Mouse (Mus musculus) urinary bladder, postnatal 10 days (tissue): Measurements from ENCODE around the gene Igfbp2.

ENCODE experiments used
- DNase-seq: peaks from one replicate; pipeline ENCODE4 v3.0.0; 2022; ENCODE audit warnings: low spot score

Gene Igfbp2

DNA sequence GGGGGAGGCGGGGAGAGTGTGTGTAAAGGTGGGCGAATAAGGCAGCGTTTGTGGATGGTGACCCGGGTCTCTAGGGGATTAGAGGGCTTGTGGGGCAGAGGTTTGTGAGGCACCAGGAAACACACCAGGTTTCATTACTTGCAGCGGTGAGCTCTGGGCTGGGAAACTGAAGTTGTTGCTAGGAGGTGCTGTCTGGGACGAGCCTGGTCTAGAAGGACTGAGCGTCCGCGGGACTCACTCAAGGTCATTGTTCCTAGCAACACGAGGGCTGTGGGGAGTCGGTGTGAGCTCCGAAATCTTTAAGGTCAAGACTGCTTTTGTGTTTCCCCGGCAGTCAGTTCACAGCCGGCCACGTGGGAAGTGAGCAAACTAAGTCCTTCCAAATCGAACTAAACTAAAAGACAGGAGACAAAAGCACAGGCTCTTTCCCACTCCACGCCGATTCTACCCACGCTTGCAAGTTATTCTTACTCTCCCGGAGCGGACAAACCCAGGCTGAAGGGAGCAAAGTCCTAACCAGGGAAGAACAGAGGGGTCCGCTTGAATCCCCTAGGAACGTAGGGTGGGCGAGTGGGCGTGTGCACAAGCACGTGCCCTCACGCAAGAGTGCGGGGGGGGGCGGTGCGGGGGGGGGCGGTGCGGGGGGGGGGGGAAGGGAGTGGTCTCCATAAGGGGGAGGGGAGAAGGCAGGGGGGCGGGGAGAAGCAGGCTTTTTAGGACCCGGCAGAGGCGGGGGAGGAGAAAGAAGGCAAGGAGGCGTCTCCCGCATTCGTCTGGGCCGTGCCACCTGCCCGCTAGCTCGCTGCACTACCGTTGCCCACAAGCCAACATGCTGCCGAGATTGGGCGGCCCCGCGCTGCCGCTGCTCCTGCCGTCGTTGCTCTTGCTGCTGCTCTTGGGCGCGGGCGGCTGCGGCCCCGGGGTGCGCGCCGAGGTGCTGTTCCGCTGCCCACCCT is at the start of gene Igfbp2:
Igfbp2 (plus strand) TSS at position 753 of the 956 bp plus-strand sequence.
- no peak for DNase-seq

DNA sequence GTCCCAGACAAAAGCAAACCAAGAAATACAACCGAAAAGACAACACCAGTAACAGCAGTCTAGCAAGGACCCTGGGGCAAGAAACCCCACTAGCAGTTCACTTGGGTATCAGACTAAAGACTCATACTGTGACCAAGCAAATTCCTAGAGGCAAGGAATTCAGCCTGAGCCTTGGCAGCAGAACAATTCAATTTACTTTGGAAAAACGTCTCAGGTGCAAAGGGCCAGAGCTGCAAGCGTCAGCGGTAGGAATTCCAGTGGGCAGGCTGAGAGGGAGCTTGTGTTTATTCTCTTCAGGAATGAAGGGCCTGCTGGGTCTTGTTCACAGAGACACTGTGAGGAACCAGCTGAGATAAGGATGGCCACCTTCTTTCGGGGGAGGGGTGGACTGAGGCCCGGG is 45.5 kb upstream of the Igfbp2 start:
- no peak for DNase-seq

DNA sequence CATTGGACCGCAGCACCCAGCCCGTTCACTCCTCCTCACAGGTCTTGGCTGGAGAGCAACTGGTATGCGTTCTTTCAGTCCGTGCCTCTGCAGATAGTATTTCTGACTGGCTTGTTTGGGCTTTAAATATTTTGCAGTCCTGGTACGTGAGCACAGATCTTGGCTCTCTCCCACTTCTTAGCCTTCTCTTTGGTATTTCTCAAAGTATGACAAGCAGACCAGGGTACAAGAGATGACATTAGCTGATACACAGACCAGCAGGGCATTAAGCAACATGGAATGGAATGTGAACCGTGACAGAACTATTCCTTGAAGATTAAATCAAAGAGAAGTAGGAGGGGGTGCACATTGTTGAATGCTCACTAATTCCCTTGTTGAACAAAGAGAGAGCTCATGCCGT is 43.6 kb upstream of the Igfbp2 start:
- DNase-seq = no peak

DNA sequence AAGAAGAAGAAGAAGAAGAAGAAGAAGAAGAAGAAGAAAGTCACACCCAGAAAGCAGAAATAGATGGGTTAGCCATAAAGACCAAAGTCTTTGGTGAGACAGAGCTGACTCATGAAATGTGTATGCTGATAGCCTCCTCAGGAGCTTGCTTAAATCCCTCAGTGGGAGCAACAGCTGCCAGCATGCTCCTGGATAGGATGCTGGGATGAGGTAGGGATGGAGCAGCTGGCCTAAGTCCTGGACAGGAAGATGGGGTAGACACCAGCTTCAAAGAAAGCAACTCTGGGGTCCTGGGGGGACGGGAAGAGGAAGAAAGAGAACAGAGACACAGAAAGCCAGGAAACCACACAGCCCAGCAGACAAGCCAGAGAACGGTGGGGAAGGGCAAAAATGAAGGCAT is 41.0 kb upstream of the Igfbp2 start:
- no peak for DNase-seq

DNA sequence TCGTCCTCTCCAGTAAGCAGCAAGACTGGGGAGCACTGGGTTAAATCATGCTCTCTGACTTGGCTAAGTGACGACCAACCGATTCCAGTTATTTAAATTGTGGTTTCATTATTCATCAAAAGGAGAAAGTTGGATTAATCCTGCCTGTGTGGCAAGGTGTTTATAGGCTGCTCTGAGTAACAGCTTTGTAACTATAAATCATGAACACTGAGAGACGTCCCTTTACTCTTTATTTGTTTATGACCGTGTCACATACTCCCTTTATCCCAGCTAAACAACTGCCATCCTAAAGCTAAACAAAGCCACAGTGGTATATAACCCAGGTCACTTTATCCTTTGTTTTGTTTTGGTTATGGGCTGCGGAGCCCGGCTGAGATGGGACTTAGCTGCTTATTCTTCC is 40.3 kb upstream of the Igfbp2 start:
- DNase-seq = no peak

DNA sequence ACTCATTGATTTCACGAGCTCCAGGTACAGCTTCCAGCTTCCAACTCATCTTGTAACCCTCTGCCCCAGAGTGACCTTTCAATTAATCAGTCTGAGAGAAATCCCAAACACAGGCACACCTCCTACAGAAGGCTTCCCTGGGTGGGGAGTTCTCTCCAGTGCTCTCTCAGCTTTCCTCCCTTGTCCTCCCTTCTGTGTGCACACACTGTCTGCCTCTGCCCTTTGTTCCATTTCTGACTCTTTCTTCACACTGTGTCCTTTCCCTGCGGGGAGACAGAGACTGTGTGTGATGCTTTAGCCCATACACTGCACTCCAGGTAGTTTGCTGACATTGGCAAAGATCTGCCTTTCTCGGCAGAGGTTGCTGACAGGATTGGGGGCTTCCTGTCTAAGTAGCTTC is 33.6 kb upstream of the Igfbp2 start:
- no peak for DNase-seq

DNA sequence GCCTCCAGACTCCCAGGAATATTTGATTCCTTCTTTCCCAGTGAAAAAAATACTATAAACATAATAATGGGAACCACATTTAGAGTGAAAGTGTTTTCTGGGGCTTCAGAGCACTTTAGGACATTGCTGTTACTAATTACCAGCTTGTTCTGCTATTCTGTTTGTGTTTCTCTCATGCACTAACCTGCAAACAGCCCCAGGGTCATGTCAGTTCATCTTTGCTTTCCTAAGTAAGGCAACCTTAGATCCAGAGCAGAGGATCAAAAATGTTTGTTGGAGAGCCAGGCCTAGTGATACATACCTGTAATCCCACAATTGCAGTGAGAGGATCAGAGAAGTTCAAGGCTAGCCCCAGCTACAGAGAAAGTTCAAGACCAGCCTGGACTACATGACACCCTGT is 32.6 kb upstream of the Igfbp2 start:
- no peak for DNase-seq

DNA sequence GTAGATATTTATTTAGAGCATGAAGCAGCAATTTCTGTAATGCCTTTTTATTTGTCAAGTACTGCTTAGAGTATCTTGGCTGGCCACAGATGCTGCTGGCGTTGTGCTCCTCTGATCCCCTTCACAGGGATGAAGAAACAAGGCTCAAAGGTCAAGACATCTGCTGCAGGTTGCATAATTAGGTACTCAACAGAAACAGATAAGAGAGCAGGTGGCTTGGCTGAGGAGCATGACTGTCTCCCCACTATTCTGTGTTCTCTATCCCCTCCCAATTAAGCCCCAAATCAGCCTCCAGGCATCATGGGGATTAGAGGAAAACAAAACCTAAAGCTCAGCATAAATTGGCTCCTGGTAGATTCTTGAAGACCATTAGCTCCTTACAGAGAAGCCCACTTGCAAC is 32.0 kb upstream of the Igfbp2 start:
- no peak for DNase-seq

DNA sequence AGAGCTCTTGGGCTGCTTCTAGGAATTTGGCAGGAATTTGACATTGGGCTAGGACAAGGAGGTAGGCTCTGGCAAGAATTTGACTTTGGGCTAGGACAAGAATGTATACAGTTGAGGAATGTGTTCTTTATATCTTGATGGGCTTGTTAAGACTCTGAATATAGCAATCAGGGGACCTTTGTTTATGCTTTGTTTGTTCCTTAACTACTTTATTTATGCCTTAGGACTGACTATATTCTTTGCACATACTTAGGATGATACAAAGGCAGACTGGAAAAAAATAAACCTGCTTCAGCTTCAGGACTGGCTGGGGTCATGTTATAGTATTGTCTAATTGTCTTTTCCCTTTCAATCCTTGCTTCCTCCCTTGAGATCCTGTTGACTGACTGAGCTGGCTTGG is 31.1 kb upstream of the Igfbp2 start:
- no peak for DNase-seq

DNA sequence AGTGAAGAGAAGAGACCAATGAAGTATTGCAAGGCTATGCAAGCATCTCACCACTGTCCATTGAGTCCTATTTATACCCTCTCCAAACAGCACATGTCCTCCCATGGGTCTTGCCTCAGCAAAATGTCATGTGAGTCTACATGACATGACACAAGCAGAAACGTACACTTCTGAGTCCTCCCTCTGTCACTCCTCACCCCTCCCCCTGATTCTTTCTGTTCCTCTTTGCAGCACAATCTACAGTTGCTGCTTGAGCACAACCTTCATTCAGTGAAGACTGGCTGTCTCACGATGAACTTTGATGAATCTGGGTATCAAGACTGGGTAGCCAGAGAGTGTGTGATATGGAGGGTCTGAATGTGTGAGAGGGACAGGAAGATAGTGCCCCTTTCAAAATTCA is 28.2 kb upstream of the Igfbp2 start:
- no peak for DNase-seq

DNA sequence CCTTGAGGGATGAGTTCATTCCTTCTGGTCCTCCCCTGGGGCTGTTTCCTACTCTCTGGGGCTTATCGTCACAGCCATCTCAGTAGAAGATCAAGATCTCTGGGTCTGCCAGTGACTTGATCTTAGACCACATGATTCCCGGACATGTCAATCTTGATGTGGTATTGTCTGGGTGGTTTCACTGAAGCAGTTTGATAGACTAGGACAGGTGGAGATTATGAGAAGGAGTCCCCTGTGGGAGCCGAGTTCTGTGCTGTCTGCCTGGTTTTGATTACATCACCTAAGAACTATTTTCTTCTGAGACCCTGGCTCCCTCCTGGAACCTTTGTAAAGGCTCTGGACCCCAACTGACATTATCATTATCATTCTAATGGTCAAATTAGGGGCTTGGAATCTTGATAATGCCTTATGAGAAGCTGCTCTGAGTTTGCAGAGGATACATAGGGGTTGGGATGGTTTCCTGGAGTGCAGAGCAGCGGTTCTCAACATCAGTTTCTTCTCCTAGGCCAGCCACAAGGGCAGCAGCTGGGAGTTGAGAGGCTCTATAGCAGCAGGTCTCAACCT is 27.1 kb upstream of the Igfbp2 start:
- DNase-seq = no peak

DNA sequence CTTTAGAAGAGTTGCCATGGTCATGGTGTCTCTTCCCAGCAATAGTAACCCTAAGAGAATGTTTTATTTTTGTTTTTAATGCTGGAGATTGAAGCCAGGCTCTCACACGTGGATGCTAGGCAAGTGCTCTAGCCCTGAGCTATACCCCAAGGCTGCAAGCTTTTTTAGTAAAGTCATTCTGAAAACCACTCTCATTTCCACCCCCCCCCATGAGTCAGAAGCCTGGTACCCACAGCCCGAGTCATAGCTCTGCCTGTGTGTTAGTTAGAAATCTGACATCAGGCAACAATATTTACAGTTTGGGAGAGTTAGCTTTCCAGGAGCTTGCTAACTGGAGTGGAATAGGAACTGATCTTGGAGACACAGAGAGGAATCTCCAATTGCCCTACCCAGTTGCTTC is 25.9 kb upstream of the Igfbp2 start:
- DNase-seq = no peak

DNA sequence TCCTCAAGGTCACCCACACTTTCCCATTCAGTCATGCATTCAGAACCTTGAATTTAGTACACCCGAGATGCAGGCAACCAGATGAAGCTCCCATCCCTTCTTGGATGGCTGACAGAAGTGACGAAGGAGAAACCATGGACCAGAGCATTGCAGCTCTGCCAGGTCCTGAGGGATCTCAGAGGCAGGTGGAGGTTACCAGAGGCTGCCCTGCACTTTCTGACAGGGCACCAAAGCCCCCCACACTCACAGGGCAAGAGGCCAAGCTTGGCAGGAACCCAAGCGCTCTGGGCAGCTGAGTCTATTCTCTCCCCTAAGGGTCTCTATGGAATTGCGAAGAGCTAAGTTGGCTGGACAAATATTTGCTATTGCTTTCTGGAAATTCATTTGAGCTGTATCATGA is 20.3 kb upstream of the Igfbp2 start:
- no peak for DNase-seq

DNA sequence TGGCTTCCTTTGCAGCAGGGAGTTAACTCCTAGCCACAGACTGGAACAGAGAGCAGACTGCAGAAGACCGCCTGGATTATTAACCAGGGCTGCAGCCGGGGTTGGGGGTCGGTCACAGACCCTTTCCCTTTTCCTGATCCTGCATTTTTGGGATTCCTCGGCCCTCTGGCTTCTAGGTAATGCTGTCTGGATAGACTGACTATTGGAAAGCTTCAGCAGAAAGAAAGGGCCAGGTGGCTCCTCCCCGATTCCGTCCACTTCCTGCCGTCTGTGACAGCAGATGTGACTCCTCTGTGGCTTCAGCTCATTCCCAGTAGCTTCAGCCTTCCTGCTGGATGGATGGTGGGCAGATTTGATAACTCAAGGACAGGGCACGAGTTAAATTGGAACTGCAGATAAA is 19.3 kb upstream of the Igfbp2 start:
- DNase-seq = no peak

DNA sequence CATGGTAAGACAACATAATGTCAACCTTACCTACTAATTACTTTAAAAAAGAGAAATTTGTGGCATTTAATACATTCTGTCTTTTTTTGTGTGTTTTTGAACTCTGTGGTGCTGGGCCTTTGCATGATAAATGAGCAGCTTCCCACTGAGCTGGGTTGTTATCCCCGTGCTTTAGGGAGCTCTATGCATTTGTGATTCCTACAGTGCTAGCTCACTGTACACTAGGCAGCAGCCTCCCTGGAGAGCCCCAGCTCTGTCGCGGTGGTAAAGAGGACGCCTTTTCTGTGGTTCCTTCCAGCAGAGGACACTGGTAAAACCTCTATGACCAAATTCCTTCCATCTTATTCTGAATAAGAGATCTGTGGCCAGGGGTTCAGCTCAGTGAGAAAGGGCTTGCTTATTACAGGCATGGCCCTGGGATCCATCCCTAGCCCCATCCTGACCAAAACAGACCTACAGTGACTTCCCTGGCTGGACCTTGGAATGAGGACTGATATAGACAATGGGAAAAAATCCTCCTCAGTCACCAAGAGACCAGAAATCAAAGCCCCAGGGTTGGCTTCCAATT is 18.7 kb upstream of the Igfbp2 start:
- DNase-seq = no peak

DNA sequence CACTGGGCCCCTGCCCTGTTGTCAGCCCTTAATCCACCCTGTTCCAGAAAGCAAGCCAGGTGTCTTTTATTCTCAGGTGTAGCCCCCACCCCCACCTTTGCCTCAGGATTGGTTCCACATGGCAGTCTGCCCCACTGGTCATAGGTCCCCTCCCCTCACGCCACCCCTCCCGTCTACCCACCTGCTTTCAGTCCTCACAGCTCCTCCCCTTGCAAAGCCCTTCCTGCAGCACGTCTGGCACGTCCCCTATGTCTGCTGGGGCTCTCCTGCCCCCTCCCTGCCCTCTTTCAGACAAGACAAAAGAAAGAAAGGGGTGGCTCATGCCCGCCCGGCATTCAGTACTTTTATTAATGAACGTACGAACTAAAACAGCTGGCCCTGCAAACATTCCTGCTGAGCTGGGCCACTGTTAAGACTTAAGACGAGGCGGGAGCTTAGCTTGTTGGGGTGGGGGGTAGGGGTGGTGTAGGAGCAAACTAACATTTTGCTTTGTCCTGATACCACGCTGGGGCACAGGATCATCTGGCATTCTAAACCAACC is 18.2 kb upstream of the Igfbp2 start:
- no peak for DNase-seq

DNA sequence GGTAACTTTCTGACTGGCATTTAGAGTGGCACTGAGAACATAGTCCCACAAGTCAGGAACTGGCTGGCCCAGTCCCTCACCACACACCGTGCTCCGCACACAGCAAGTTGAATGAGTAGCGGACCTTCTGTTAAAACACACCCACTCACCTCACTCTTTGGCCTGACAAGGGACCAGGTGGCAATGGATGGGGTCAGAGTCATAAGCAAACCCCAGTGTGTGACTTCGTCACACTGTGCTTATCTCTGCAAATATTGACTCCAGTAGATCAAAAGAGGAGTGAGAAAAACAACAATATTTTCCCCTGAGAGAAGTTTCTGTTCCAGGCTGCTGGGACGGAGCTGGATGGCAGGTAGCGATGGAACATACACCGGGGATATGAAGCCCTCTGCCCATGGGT is 15.0 kb upstream of the Igfbp2 start:
- no peak for DNase-seq

DNA sequence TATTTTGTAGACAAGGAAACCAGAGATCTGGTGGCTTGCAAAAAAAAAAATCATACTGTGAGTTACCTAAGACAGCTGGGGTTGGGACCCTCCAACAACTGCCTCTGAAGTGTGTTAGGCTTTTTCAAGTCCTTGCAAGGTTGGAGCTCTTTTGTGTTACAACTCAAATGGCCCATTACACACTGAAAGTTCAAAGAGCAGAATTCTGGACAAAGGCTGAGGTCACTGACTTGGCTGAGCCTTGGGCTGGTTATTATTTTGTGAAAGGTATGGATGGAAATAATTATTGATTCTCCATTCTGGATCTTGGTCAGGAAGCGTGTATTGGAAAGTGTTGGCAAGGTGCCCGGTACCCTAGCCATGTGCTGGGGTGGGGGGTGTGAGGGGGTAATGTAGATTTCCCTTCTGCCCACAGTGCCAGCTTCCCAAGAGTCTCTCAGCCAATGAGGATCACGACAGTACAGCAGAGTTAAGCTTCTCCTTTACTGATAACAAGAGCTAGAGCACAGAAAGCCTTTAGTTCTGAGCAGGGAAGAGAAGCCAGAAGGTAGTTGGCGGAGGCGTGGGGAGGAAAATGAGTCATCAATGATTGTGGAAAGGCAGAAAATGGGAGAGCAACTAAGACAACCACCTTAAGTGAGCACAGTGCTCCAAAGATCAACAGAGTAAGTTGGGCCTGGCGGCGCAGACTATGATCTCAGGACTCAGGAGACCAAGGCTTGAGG is 14.2 kb upstream of the Igfbp2 start:
- no peak for DNase-seq

DNA sequence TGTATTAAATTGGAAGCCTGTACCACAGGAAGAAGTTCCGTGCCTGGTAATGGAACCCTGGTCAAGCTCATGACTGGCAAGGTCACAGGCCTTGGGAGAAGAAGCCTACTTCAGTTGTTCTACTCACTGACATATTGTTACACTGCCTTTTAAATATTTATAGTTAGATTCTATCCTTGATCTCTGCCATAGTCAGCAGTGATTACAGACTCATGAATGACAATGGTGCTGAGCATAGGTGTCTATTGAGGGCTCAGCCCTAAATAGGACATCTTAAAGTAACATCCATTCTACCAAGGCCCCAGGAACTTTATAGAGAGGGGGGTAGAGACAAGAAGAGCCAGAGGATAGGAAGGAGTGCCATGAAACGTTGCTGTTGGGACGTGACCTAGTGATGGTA is 13.2 kb upstream of the Igfbp2 start:
- no peak for DNase-seq

DNA sequence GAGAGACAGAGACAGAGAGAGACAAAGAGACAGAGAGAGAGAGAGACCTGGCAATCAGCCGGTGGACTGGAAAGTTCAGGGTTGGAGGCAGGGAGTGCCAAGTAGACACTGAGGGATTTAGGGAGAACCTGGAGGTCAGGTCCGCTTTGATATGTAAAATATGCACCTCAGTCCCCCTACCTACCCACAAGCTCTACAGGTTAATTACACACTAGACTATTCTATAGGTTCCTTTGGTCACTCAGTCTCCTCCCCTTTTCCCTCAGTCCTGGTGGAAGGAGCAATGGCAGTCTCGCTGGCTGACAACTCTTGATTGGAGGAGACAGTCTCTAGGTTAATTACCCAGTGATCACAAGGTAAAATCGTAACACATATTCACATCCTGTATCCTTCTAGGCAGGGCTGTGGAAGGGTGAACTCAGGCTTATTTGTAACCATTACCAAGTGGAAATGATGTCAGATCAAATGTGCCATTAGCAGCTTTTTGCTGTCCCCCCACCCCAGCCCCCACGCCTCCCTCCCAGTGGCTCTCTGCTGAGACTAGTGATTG is 11.1 kb upstream of the Igfbp2 start:
- no peak for DNase-seq

DNA sequence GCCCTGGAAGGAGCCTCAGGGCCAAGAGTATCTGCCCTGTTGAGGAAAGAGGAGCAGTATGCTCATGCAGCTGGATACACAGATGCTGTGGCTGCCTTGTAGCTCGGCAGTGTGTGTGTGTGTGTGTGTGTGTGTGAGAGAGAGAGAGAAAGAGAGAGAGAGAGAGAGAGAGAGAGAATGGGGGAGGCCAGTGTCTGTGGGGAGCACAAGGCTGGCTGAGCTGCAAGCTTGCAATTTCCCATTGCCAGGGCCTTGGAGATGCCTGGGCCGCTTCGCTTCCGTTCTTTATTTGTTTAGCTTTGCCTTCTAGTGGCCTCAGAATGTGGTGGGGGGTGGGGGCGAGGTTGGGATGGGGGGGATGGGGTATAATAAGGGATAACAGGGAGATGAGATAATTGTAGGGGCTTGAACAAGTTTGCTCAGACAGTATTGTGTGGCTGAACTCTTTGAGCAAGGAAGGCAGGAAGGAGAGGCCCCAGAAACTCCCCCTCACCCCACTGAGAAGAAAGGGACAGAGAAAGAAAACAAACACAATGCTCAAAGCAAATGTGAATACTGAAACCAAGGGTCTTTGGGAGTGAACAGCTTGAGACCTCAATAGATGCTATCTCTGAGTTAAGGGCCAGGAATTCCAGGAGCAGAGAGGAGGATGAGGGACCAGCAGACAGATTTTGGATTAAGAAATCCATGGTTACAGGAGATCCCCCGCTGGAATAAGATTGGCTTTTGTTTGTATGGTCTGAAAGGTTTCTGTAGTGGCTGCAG is 10.5 kb upstream of the Igfbp2 start:
- DNase-seq = no peak
